Mouse (Mus musculus) urinary bladder, postnatal 36 days (tissue): Measurements from ENCODE around the gene Eif3k.

Experiments
- DNase-seq, 2 experiments: peaks; one replicate each; pipeline ENCODE4 v3.0.0; 2022; ENCODE audit warnings: low spot score in 2 of 2, mixed read lengths in 1 of 2

The Eif3k gene

DNA sequence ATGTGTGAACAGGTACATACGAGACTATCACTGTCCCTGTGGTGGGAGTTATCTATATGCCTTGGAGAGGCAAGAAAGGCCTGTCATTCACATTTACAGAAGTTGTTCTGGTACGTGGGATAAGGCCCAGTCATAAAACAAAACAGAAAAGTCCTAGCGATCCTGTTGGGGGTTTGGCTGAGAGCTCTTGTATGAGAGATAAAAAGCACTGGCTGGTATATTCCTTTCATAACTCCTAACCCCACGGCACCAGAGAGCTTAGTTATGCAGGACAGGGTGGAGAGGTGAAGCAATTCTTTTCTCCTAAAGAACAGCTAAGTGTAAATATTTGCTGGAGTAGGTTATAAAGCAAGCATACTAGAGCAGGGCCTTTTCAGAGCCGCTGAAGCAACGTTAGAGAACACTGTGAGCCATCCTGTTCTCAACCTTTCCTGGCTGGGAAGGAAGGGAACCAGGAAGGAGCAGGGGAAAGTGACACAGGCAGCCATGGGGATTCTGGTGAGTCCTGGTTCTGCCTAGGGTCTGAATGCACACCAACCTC is 22.1 kb downstream of the Eif3k start:
- no peak for DNase-seq

DNA sequence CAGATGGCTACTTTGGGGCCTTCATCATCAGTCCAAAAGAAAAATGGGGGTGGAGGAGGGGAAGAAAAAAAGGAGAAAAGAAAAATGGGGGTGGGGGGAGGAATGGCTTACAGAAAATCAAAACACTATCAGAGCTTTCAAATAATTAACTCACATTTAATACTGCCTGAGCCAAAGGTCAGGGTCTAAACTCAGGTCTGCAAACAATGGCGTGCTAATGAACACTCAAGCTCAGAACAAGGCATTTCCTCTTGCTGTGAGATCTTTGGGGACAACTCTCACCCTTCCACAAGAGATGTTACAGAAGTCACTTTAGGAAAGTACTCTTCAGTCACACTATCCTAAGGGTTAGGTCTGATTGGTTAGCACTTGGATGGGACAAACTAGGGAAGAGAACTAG is 22.9 kb downstream of the Eif3k start:
- DNase-seq, result no peak

DNA sequence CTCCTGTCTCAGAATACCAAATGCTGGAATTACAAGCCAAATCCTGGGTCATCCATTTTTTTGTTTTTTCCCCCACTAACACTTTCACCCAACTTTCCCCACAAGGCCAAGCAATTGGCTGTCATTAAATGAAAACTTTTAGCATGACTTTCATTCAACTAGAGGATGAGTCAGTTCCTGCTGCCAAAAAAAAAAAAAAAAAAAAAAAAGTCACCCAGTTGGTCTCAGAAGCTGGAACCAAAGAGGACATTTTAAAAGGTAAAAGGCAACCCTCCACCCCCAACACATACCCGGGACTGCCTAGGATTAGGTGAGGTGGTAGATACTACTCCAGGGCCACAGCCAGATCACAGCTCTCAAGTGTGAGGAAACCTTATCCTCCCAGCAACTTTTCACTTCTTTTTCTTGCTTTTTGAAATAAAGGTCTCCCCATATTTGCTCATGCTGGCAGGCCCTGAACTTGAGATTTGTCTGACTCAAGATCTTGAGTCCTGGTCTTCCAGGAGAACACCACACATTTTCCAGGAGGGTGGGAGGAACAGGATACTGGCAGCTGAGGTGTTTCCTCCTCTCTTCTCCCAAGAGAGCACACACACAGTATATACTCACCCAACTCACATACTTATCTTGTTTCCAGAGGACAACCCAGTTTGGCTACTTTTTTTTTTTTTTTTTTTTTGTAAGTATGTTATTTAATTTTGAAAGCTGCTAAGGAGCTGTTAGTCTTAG is 23.5 kb downstream of the Eif3k start:
- DNase-seq, result no peak

DNA sequence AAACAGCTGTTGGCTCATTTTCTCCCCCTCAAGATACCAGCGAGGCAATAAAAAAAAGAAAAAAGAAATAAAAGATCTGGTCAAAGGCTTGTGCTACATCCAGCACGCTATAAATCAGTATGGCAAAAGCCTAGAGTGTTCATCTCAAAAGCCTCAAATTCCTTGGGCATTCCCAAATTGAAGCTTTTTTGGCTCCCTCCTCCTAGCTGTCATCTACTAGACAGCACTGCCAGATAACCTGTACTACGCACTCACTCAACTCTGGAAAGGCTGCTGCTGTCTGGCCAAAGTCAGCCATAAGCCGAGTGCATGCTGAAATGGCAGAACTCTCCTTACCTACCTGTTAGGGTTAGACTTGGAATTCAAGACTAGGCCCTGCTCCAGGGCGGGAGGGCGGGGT is 24.4 kb downstream of the Eif3k start:
- no peak for DNase-seq

DNA sequence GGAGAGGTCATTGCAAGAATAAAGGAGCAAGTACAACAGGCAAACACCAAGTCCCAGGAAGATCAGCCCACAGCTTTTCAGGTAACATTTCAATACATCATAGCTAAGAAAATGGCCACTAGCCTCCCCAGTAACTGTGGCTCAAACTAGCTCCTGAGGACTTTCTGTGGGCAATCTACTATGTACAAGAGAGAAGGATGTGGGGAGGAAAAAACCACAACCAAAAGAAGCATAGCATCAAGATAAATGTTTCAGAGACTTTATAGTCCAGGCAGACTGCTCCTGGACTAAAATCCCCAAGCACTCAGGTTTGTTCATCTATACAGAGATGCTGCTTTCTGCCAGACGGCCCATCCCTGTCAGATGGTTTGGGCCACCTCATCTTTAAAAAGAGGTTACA is 25.4 kb downstream of the Eif3k start:
- no peak for DNase-seq

DNA sequence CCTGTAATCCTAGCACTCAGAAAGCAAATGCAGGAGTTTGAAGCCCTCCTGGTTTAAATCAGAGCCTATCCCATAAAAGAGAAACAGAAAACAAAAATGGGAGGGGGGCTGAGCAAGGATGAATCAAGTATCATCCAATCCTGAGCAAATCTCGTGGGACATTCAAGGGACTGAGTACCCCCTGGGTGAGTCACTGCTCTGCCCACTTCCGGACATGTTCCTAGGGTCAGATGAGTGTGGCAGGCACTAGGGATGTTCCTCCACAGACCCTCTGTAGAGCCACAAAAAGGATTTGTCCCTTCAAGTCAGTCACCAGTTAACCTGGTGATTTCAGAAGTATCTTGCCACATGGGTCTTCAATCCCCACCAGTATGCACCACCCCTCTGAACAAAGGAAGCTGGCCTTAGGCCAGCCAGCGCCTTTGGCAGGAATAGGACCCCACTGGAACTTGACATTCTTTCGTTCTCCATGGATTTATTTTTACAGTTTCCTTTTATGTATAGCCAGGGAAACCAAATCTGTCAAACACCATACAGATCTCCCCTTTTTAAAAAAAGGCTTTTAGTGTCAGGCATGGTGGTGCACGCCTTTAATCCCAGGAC is 26.3 kb downstream of the Eif3k start:
- no peak for DNase-seq

DNA sequence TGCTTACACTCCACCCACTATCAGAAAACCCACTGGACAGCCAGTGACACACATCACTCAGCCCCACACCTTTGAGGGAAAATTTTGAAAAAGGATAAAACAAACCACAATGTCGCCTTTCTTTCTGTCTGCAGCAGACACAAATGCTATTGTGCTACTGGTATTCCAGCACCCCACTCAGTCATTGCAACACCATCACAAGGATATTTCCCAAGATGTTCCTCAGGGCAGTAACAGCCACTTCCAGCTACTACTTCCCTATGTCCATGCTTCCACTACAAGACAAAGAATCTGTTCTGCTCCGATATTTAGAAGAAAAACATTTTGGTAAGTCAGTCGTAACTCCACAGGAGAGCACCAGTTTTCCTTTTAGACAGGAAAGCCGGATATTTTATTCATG is 26.9 kb downstream of the Eif3k start:
- no peak for DNase-seq

DNA sequence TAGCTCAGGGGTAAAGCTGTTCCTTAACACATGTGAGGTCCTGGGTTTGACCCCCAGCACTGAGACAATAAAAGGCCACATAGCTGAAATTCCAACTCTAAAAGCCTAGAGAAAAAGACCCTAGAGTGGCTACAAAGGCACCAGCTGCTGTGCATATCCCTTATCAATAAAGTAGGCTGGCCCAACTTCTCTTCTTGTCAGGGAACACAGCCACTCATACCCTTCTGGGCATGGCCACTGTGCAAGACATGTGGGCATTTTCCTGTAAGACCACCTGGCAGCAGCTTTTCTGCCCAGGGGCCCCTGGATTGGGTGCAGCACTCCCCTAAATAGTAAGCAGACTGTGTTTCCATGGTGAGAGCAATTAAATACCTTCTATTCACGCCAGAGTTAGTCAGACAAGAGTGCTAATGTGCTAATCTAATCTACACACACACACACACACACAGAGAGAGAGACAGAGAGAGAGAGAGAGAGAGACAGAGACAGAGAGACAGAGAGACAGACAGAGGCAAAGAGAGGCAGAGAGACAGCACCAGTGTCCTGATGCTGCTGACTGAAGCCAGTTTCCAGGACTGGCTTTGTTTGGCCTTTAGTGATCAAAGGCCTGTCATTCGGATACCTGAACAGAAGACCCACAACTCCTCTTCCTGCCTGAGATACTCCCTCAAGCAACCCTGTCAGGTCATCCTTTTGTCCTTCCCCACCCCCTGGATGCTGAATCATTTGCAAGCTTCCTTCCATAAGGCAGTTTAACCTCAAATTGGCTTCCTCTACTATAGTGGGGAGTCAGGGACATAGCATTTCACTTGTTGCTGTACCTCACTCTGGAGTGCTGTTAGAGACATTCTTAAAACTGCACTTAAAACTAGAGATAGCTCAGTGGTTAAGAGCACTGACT is 27.9 kb downstream of the Eif3k start:
- no peak for DNase-seq

DNA sequence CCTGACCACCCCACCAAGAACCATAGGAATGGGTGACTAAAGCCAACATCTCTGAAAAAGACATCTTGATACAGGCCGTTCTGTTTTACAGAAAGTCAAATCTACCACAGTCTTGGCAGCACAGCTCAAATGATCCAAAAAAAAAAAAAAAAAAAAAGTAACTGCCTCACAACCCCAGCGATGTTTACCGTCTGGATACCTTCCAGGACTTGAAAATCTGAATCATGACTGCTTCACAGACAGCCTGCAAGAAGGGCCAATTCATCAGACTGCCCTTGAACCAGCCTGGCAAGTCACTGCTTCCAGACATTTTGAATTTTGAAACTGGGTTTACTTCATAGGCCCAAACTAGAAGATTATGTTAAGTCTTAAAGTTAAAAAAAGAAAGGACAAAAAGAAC is 28.9 kb downstream of the Eif3k start:
- DNase-seq, result no peak

DNA sequence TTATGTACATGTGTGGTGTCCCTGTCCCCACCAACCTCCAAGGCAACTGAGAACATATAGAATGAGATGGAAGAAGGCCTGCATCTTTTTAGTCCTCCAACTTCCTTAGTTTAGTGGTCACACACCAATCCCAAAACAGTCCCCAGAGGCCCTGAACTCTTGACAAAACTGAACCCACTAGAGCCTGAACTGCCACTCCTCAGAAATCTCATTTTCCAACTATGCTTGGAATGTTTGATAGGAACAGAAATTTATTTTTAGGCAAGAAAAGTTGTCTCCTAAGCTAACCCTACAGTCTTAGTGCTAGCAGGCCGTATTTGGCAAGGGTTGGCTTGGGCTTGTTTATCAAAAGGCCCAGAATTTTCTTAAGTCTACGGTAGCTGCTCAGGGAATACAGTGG is 29.9 kb downstream of the Eif3k start:
- DNase-seq, result no peak

DNA sequence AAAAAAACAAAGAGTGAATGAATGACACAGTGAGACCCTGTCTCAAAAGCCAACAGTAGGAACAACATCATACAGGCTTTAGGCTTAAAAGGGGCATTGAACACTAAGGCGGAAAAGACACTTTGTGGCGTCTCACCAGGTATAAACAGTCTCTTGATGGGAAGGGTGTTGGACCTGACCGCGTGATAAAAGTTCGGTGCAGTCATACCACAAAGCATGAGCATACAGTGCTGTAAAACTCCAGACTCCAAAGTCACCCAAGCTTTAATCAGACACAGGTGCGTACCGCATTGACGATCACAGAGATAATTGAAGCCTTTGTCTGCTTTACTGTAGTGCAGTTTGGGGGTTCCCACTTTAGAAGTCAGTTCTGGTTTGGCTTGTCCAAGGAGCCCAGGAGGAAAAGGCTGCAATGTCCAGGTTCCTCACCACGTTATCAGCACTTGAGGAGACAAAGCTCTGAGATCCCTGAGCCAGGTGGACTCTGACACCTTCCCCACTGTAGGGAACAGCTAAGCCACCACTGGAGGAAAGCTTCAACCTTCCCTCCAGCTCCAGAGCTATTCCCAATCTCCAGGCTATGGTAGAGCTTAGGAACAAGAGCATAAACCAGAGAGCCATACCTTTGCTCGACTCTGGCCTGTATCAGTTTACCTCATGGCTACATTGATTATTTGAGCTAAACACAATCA is 31.2 kb downstream of the Eif3k start:
- no peak for DNase-seq

DNA sequence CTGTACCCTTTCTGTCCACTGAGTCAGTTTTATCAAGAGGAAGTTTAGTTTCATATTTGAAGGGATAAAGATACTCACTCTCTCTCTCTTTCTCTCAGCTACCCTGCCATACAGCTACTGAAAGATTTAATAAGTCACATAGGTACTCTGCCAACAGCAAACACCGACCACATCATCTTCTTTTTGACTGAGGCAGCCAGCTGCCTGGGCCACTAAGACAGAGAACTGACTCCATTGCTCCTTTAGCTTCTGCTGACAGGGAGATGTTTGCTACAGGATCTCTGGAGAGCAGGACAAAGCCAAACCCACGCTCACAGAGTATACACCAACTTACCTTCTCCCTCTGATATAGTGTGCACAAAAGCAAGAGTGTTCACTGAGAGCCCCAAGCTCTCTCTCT is 32.4 kb downstream of the Eif3k start:
- DNase-seq, result no peak

DNA sequence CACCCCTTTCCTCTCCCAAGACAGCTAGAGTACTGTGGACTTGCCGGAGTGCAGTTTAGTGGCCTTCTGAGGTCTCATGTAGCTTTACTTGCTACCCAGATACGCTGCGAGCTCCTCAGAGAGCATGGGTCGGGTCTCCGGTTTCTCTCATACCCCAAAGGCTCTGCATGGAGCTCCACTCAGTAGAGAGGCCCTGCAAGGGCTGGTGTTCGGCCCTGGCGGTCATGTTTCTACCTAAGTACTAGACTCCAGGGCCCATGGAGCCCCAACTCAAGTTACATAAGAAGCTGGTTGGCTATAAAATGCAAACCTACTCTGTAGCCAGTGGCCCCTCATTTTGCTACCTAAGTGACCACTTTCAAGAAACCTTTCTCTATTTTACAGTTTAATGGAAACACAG is 32.9 kb downstream of the Eif3k start:
- no peak for DNase-seq

DNA sequence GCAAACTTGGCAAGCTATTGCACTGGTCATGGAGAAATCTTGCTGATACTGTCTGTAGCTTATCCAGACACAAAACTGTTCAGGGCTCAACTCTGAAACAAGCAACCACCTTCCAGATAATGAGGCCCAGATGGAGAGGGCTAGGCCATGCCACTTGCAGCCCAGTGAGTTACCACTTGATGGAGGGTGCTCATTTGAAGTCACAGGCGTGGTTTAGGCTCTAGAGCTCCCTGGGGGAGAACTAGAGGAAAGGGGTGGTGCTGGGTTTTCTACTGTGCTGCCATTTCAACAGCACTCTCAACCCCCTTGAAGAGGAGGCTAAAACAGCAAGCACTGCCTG is 35.4 kb downstream of the Eif3k start:
- no peak for DNase-seq

DNA sequence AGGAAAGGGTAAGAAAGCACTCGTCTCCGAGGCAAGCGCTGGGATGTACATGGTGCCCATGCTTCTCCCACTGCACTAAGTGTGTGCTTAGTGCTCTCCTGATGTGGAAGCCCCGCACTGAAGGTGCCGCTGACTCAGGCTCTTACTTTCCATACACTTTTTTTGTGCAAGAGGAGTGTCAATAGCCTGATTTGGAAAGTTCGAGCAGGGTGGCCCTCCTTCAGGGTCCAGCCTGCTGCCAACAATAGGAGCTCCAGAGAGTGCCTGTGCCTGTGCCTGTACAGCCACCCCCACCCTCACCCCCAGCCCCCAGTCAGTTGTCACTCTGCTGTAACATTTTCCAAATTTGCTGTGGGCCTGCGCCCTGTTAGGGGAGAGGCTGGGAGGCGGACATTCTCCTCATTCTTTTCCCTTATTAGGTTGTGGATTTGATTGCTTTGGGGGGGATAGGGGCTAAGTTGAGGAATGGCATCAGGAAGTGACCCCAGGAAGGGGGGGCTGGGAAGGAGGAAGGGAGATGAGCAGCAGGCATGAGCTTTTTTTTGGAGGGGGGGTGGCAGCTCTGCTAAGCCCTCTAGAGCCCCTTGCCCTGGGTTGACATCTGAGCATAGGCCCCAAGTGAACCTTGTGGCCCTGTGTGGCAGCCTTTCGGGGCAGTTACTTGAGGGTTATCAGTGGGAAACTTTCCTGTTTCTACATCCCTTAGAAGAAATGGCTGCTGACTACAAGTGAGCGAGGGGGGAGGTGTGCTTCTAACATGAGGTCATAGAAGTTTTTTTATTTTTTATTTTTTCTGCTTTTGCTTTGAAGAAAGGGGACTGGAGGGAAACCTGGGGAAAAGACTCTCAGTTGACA is 36.0 kb downstream of the Eif3k start:
- DNase-seq, result no peak

DNA sequence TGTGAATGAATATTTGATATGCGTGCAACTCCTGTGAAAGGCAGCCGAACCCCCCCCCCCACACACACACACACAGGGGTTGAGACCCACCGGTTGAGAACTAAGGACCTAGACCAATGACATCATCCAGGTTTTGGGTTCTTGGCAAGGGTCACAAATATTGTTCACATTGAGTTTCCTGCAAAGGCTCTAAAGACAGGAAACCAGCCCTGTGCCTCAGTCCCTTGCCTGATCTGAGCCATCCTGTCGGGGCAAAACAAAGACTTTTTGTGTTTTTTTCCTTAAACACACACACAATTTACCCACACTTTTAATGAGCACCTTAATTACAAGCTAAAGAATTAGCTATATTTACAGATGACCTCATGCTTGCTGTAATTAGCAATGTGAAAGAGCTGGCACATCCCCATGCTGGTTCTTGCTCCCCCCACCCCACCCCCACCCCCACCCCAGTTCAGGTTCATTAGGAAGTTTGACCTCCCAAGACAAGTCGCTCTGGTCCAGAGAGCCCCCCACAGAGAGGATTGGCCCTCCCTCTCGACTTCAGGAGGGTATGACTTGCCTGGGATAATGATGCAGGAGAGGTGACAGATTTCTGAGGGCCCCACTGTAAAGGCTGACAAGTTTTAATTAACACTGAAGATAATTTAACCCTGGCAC is 36.8 kb downstream of the Eif3k start:
- DNase-seq, result no peak

DNA sequence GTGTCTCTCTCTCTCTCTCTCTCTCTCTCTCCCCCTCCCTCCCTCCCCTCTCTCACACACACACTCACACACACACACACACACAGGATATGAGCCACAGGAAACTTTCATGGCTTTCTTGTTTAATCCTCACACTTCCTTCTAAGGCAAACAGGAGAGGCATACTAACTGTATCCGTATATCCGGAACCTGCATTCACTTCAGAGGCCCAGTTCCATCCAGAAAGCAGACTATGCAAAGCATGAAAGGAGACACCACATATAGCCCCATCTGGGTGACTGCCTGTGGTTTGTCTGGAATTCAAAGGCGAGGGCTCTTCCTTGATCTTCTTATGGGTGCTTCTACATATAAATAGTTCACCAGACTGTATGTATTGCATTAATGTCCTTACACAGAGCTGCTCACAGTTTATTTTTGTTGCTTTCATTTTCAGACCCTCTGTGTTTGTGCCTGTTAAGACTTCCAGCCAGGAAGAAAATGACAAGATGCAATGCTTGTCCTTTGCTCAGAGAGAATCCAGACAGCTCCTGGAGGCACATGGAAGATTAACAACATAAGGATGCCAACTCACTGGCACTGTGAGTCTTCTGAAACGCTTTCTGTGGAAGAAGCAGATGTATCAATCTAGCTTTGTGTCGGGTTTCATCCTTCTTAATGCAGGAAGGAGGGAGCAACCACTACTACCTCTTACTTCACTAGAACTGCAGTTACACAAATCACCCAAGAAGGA is 38.0 kb downstream of the Eif3k start:
- no peak for DNase-seq

DNA sequence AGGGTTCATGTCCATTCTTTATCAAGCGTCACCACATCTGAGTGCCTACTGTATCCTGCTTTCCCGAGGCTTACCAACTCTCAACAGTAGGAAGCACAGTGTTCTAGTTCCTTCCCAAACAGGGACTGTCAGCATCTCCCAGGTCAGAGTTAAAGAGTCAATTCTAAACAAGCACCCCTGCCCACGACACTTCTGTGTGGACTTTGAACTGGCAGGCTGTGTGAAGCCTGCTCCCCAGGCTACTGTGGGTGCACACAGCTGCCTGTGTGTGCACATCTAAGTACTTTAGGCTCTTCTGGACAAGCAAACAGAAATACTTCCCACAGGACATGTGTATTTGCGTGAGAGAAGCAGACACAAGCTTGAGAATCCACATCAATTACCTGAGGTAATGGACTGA is 40.1 kb downstream of the Eif3k start:
- no peak for DNase-seq

DNA sequence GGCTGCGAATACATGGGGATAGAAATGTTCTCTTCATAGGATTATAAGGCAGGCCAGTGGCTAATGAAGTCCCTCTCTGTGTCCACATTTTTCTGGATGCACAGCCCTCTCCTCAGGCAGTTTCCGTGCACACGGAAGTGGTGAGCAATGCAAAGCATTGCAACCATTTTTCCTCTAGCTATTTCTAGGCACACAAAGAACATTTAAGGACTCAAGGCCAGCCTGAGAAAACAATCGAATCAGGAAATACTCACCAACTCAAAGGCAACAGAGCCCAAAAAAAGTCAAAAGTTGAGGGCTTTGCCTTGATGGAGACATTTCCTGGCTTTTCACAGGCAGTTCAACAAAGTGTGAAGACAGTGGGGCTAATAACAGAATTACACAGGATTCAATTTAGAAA is 40.5 kb downstream of the Eif3k start:
- DNase-seq, result no peak
